Mouse (Mus musculus) brain, embryonic 14.5 days (tissue): ENCODE measurements around the gene Ern2.

ENCODE experiments used
- CTCF ChIP-seq: fragments of 200-500 bp; IDR thresholded peaks from 2 replicates; pipeline ENCODE4 v1.5.1; 2012; ENCODE audit warnings: inconsistent platforms, mild to moderate bottlenecking, moderate library complexity, borderline replicate concordance; ENCODE audit not compliant: insufficient read depth, insufficient read length; ENCODE audit errors: extremely low read depth
- POLR2A ChIP-seq: fragments of 200-500 bp; IDR thresholded peaks from 2 replicates; pipeline ENCODE4 v1.6.1; 2012; ENCODE audit warnings: mild to moderate bottlenecking, inconsistent platforms, borderline replicate concordance; ENCODE audit not compliant: poor library complexity, insufficient read depth, insufficient read length, severe bottlenecking; ENCODE audit errors: extremely low read depth

GRCm38 (mm10) chr7:122186043-122186442 is at the start of gene Ern2:
- TF ChIP-seq POLR2A (no peak), CTCF (no peak)
